Mouse (Mus musculus) G1E-ER4 (cell line): ENCODE data around the gene Dleu7. TPM values are rescaled to one million over a fixed set of nuclear protein-coding genes. Genes with fewer than 3 reads are reported as not detected.

ENCODE experiments used
- GATA1 ChIP-seq: IDR thresholded peaks from one replicate; pipeline ENCODE4 v1.8.0; 2012; ENCODE audit warnings: low read length, inconsistent platforms
- polyA plus RNA-seq: library from polyadenylated mRNA; stranded (reverse); fragments of >175 nt; gene quantifications from 2 replicates; pipeline ENCODE4 v1.2.3, GENCODE M21; 2012

Dleu7 gene
- polyA plus RNA-seq, 1 experiment = not detected

DNA sequence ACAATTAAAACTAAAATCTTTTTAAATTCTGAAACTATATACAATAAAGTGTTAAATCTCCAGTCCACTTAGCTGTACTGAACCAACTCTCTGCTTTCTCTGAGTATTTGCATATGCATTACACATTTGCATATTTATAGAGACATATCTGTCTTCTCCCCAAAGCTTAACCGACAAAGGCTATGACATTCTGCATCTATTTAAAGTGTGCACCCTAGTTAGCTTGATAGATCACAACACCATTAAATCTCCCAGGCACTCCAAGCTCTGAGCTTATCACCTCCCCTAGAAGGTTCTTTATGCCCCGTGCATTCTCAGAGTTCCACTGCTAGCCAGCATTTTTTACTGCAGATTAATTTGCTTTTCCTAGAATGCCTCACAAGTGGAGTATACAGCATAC lies 16.2 kb upstream of the Dleu7 start:
- no peak for TF ChIP-seq GATA1

DNA sequence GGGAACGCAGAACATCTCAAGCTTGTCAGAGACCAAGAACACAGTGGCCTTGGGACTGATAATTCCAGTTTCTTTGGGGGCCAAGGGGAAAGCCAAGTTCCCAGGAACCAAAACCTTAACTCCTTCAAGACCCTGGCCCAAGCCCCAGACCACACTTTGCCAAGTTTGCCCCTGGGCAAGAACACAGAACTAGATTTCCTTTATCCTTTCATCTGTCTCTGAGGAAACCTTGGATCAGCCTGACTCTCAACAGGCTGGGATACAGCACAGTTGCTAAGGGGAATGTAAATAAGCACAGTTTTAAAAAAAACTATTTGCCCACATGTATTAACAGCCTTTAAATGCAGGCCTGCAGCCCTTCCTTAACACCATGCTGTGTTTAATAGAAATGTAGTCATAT lies 14.7 kb upstream of the Dleu7 start:
- no peak for TF ChIP-seq GATA1

GRCm38 (mm10) chr14:62300031-62300430 lies 7.2 kb upstream of the Dleu7 start:
- TF ChIP-seq GATA1 = no peak

DNA sequence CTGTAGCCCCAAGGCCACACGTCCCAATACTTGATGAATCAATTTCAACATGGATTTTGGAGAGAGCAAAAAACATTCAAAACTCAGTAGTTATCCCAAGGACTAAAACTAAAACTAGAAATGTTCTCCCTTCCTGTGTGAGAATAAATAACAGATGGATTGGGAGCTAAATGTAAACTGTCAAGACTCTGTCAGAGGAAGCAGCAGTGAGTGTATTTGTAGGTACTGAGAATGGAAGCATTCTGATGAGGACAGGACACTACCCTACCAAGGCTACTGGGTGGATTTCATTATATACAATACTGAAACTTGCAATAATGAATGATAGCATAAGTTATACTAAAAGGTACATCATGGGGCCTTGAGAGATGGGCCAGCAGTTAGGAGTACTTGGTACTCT lies 6.0 kb upstream of the Dleu7 start:
- TF ChIP-seq GATA1 = no peak

DNA sequence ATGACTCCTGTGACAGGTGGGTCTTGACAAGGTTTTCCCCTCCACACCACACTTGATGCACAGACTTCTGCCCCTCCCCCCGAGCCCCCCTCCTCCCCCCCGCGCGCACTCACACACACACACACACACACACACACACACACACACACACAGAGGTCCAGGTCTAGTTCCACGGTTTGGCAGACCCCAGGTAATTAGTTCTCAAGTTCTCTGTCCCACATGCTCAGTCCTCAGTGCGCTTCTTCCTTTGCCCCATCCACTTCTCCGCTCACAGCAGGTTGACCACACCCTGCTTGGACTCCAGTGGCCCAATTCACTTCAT lies 720 bp downstream of the Dleu7 start:
- no peak for TF ChIP-seq GATA1

DNA sequence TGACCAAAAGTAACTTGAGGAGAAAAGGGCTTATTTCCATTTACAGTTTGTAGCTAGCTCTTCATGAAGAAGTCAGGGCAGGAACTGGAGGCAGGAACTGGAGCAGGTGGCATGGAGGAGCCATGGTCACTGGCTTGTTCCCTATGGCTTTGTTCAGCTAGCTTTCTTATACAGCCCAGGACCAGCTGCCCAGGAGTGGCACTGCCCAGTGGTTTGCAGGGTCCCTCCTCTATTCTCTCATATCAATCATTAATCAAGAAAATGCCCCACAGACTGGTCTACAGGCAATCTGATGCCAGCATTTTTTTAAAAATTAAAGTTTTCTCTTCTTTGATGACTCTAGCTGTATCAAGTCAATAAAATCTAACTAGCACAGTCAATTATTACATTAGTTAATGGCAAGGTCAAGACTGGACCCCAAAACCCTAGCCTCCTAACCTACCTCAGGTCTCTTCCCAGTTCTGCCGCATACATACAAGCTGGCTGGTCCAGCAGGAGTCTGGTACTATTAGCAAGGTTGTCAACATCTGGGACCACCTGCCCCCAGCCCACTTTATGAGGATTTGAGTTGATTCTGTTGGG lies 1.4 kb downstream of the Dleu7 start:
- TF ChIP-seq GATA1 = no peak

- no peak for TF ChIP-seq GATA1
These were observed 4.1 kb downstream of the Dleu7 start for GRCm38 (mm10) chr14:62288731-62289130.

DNA sequence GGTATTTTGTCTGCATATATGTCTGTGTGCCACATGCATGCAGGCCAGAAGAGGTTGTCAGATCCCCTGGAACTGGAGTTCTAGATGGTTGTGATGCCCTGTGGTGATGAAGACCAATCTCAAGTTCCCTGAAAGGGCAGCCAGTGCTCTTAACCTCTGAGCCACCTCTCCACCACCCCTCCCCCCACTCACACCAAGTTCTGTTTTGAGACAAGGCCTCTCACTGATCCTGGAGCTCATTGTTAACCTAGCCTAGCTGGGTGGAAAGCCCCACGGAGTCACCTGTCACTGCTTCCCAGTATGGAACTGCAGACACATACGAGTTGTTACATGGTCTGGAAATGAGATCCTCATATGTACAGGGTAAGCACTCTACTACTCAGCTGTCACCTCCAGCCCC lies 9.9 kb downstream of the Dleu7 start:
- no peak for TF ChIP-seq GATA1

DNA sequence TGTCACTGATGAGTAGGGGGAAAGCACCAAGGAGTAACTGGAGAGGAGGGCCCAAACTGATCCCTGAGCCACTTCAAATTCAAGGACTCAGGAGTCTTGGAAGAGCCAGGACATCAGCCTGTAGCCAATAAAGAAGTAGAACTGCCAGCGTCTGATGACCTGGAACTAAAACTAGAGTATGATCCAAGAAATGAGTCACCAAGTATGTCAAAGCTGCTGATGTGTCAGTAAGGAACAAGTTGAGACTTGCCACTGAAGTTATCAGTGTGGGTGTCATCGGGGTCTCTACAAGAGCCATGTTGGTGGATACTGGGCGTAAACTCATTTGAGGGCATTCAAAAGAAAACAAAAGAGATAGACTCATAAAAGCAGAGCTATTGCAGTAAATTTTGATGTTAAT lies 19.2 kb downstream of the Dleu7 start:
- no peak for TF ChIP-seq GATA1

DNA sequence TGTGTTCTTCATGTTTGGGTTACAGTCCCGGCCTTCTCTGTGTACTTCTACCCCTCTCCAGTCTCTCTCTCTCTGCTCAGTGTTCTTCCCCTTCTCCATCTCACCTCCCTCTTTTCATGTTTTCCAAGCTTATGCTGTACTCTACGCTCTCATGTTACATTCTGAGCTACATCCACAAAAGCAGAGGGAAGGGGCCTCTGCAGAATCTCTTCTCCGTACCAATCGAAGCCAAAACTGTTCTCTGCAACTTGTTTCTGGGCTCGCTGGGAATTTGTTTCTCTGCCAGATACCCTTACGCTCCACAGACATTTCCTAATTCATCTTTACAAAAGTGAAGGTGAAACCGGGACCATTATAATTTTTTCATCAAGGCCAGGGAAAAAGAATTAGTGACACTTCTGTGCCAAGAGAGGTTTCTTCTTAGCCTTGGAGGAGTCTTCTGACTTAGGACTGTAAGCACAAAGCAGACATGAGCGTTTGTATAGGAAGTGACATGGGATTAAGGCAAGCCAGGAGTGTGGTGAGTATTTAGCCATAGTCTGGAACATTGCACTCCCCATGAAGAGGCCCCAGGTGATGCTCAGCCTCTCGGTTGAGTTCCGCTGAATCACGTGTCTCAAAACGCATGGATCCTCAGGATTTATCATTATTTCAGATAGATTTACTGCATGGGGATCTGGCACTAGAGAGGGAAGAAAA lies 22.0 kb downstream of the Dleu7 start:
- no peak for TF ChIP-seq GATA1

DNA sequence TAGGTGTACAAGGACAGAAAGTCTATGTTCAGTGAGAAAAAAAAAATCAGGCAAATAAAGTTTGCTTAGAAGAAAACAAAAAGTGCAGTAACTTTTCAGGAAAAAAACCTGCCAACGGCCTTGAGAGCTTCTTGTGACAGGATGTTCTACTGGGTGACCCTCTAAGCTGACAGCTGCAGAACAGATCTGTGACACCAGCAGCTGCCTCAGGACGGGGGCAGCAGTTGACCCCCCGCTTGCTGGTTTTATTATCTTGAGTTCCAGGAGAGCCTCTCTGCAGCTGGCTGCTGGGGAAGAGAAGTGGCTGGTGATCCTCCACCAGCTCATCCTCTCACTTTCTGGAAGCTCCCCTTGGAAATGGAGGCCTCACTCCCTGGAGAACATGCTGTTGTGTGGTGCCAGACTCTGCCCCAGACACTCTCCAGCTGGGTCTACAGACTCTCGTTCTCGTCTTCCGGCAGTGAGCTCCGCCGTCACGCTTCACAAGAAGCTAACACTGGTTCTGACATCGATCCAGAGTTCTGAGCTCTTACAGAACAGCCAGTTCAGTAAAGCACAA lies 33.8 kb downstream of the Dleu7 start:
- TF ChIP-seq GATA1 = no peak

DNA sequence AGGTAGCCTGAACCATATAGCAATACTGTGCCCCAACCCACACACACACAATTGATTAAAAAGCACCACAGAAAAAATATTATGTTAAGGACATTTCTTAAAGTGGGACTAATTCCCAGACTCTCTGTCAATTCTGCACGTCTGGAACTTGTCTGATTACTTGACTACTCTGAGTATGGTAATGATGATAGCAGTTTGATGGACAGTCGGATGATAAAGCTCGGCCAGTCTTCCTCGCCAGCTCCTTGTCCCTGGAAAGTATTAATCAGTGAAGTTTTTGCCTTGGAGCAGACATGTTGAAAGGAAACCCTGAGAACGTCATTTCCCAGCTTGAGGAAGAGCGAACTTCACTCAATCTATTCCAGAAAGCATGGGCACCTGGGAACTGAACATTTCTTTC lies 34.7 kb downstream of the Dleu7 start:
- TF ChIP-seq GATA1 = no peak

GRCm38 (mm10) chr14:62256066-62256465 lies 36.8 kb downstream of the Dleu7 start:
- TF ChIP-seq GATA1 = no peak

- no peak for TF ChIP-seq GATA1
These were observed 38.5 kb downstream of the Dleu7 start for GRCm38 (mm10) chr14:62254371-62254770.

DNA sequence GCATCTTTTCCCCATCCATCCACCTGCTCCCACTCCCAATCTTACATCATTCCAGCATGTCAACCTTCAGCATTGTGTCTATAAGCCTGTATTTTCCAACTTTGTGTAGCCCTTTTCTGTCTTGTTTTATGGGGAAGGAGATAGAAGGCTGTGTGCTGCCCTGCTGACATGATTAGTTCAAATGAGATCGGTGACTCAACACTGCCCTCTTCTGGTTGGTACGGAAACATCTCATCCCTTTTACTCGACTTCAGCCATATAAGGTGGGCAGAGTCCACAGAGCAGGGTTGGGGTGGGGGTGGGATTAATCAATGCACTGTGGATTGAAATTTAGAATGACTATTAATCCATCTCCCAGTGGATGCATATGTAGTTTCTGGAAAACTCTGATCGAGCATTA lies 40.8 kb downstream of the Dleu7 start:
- TF ChIP-seq GATA1 = no peak

DNA sequence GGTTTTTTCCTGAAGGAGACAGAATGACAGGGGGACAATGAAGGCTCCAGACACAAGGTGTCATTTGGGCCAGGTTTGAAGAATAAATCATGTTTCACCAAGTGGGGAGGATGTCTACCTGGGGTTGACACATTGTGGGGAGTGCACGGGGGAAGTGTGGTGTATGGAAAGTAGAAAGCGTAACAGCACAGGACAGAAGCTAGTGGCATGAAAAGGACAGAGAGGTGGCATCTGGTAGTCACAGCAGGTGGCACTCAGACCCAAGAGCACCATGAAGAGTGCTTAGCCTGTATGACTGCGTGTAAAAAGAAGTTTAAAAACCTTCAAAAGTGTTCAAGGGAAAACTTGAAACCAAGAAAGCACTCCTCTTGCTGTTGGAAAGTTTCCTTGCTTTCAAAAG lies 42.8 kb downstream of the Dleu7 start:
- no peak for TF ChIP-seq GATA1

GRCm38 (mm10) chr14:62249251-62249650 lies 43.6 kb downstream of the Dleu7 start:
- no peak for TF ChIP-seq GATA1
